In the genomic region with DNA sequence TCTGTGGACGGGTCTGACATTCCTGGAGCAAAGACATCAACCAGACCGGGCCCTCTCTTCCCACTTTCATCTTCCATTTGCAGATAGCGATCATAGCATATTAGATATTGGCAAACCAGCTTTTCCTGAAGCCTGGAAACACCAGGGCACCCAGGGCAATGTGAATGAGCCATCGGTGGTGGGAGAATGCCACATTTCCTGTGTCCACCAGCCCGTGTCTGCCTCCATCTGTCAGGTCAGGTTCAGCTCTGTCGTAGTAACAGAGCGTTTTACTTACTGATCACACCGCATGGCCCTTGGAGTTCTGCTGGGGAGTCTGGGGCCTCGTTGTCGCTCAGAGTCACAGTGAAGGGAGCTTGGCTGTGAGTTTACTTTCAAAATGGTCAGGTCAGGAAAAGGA, we compare ENCODE assay signal across 22 mouse cellular contexts.
DNase-seq lines count a peak whose midpoint lies in the region; ATAC-seq lines count a peak whose summit lies in the region.
"Had no signal": no experiment of that assay in that cellular context is flagged by ENCODE, and none has a peak within 500 bp of the region (broad histone marks: within the 10 kb centered on the region; RNA-seq: fewer than 3 reads in every experiment).

No protein-coding gene starts in this region.

- DNase-seq in cerebellum, postnatal 4 days (ENCODE audit: low spot score in 2 of 2): no peak
- DNase-seq in cerebellum, adult 11 months: peak; percentile 27
- peak; percentile 57 for DNase-seq in cerebellum, adult 9-10 months
- peak; percentile 56 to 57 for DNase-seq in cerebellum, postnatal 36 days
- no peak for DNase-seq in urinary bladder, adult 2 months (ENCODE audit: low spot score)
- DNase-seq in frontal cortex, postnatal 36 days (ENCODE audit: low spot score in 2 of 2): no peak
- DNase-seq in adrenal gland, postnatal 10 days: no peak
- DNase-seq: adrenal gland, postnatal 25 days; heart, postnatal 14 days; kidney, adult 11 months; liver, embryonic 13.5 days; lung, adult 18-20 months; lung, postnatal 4 days; midbrain, embryonic 14.5 days; right cerebral cortex, postnatal 4 days; thymus, adult 18-20 months; thymus, postnatal 25 days had no signal

- 0 out of 2 replicates have a peak, but pooled peaks have one; percentile 40 for ATAC-seq in cerebellum, adult (ENCODE audit: insufficient number of reproducible peaks, low FRiP score, low TSS enrichment)
- ATAC-seq: forebrain, embryonic 15.5 days; inflammation-experienced regulatory T-cells, adult 6 months; lung, postnatal 0 days; Patski had no signal

Comparison
In these comparisons a context has a peak if more than half of its experiments do, and no peak if none do; other contexts are left out.
1. DNase-seq: peak in cerebellum, adult 11 months (single experiment), cerebellum, adult 9-10 months (single experiment) and cerebellum, postnatal 36 days (2 of 2); none in cerebellum, postnatal 4 days (0 of 2), urinary bladder, adult 2 months (single experiment), frontal cortex, postnatal 36 days (0 of 2) and adrenal gland, postnatal 10 days (single experiment).